Mouse (Mus musculus) cerebellum, adult 18-20 months (tissue): Measurements from ENCODE around the gene Lbh.

Source experiments
- DNase-seq, 2 experiments: peaks; one replicate each; pipeline ENCODE4 v3.0.0; 2021

Lbh gene

DNA sequence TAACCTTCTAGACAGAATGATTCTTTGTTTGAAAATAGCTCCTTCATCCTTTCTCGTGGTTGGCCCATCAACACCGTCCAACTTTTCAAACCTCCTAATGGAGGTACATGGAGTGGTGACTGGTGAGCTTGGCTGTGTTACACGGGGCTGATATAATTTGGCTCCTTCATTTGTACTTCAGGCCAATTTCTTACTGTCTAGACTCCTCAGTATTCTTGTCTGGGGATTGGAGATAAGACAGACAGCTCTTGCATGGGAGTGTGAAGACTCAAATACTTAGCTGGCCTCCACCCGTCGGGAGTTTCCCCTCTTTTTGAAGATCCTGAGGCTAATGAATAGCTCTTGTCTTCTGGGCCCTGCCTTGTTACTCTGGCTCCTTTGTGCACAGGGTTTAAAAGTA is 26.3 kb downstream of the Lbh start:
- no peak for DNase-seq

DNA sequence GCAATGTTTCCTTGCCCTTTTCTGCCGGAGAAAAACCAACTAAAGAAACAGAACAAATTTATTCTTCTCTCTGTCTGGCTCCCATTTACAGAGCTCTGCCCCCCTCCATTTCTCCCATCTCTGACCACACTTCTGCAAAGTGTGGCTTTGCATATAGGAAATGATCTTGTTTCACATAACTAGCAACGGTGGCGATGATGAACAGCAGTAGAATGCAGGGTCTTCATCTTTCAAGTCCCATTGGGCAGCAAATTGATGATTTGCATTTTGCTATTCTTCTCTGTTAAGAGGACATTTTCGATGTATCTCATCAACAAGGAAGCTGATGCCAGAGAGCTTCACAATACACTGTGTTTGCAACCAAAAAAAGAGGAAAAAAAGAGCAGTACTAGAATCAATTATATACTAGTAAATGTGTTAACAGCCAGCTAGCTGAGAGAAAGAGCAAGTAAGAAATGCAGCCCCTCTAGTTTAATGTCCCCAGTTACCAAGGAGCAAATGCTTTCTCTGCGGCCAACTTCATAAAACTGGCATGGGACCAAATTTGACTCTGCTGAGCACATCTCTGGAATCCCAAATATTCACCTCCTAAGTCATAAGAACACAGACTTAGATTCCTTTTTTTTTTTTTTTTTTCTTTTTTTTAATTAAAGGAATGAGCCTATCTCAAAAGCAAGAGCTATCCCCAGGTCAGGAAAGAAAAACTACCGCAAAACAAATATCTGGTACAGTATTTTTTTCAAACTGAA is 29.2 kb downstream of the Lbh start:
- DNase-seq: no peak

DNA sequence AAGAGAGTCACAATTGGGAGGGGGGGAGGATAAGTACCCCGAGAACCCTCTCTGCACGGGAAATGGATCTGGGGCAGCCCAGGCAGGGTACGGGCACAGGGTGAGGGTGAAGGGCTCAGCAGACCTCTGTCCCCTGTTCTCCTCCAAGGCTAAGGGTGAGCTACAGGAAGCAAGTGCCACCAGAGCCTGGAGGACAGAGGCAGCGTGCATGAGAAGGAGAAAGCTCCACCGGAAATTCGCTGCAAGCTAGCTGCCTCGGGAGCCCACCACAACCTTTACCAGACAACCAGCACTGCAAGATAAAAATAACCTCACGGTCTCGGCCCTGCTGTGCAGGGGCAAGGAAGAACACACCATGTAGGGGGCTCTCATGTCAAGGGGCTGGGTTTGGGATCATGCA is 30.0 kb downstream of the Lbh start:
- DNase-seq: no peak

DNA sequence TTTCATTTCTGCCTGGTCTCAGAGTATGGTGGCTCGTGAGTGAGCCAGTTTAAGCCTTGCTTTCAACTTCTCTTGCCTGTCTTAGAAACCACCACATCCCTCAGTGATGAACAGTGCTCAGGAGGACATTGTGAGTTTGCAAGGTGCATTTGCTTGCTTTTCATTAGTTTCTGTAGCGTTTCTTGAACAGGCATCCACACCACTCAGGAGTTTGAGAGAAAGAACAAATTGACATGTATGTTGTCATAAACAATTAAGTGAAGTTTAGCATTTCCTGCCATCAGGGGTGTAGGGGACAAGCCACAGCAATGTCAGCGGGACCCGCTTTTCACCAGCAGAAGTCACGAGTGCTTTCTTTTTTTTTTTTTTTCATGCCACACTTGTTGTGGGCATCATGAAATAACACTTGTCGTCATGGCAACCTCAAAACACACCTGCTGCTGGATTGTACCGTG is 31.2 kb downstream of the Lbh start:
- DNase-seq: no peak

DNA sequence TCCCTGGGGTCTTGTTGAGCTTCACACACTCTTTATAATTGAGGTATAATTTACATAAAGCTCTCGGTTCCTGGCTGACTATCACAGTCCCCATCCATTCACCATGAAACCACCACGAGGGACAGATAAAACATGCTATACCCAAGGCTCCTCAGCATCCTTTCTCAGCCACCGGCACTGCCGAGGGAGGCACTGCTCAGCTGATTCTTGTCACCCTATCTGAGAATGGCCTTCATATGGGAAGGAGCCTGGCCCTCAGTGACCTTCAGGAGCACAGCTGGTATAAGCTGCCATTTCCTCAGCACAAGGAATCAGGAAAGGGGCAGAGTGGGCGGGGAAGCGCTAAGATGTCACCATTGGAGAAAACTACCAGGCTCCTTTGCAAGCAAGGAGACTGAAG is 33.2 kb downstream of the Lbh start:
- DNase-seq: no peak

DNA sequence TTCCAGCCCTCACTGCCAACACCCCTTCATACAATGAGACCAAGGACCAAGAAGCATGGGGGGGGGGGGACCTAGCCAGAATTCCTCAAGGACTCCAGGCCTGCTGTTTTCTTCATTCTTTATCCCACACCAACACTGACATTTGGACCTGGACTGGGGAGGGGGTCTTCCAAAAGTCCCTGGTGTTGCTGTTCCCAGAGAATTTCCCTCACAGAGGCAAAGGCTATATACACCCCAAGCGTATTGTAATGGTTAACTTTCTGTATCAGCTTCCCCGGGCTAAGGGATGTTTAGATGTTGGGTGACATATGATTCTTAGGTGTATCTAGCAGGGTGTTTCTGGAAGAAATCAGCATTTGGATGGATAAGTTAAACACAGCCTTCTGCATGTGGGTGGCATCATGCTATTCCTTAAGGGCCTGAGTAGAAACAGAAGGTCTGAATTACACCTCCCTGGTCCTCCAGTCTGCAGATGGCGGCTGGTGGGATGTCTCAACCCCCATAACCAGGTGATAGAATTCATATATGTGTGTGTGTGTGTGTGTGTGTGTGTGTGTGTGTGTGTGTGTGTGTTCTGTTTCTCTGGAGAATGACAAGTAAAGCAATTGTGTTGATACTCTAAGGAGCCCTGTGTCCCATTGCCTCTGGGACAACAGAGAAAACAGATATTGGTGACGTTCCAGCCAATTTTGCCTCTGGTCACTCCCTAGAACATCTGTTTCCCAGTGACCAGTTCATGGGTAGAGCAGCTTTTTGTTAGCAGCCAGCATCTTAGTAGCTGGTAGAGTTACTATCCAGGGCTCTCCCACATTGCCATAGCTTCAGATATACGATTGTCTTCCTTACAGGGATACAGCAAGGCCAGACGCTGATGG is 35.9 kb downstream of the Lbh start:
- no peak for DNase-seq

DNA sequence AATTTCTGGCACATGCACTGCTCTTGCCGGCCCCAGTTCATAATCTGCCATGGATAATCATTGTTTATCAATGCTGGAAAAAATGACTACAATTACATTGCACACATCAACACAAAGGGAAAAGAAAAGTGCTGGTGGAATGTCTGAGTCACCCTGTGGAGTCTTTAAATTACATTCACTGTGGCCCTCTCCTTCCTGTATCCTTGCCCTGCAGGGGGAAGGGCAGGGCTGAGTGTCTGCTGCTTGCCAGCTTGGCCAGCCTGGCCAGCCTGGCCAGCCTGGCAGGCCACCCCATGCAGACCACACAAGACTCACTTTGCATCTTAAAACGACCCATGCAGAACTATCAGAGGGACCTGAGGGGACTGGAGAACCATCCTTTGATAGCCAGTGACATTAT is 37.4 kb downstream of the Lbh start:
- no peak for DNase-seq

DNA sequence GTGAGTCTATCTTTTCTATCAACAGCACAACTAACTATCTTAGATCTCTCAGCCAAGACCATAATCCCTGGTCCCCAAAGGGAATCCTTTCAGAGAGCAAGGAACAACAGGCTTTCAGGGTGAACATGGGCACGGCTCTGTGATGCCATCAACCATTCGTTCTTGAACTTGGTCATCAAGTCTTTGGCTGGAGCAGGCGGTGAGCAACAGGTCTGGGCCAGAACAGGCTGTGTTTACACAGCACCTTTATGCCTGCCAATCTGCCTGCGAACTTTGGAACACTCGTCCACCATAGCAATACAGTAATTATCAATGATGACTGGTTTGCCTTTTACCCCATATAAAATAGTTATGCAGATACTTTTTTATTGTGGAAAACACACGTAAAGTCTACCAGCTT is 38.9 kb downstream of the Lbh start:
- no peak for DNase-seq

DNA sequence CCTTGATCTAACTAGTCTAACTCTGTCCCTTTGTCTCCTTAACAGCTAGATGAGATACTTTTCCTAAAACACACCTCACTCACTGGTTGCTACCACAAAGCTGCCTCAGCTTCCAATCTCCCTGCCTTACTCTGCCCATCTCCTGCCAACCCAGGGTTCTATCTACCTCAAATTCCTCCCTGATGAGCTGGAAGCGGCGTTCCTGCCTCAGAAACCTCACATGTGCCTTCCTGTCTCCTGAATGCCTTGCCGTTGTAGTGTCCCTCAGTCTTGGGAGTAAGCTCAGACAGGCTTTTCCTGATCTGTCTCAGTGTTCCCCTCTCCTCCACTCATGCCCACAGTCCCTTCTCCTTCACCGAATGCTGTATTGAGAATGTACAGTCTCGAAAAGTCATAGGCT is 40.8 kb downstream of the Lbh start:
- no peak for DNase-seq

DNA sequence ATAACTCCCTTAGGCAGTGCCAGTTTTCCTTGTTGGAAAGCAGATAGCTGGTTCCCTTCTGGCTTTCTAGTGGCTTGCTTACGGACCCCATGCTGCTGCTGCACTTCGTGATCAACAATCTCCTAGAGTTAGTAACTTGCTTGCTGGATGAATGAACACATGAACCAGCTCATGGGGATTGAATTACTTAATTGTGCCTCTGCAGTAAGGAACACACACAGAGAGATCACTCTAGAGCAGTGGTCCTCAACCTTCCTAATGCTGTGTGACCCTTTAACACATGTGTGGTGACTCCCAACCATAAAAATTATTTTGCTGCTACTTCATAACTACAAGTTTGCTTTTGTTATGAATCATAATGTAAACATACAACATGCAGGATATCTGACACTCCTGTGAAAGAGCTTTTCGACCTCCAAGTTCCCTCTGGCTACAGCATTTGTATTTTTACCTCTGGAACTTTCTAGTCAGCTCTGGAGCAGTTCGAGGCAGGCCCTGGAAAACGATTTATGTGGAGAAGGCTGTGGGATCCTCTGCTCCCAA is 41.5 kb downstream of the Lbh start:
- no peak for DNase-seq

DNA sequence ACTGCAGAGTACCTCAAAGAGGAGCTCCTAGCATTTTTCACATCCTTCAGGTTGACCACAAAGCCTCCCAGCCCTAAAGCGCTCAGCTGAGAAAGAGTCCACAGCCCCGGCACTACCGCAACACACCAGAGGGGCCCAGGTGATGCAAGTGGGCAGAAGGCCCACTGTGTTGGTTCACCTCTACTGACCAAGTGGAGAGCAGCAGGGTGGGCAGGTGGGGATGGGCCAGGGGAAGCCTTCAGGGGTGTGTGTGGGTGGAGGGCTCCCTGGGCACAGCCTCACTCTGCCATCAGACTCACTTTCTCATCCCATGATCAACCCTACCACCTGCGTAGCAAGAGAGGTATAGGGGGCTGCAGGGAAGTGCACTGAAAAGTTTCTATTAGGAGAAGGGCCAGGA is 42.1 kb downstream of the Lbh start:
- DNase-seq: no peak

DNA sequence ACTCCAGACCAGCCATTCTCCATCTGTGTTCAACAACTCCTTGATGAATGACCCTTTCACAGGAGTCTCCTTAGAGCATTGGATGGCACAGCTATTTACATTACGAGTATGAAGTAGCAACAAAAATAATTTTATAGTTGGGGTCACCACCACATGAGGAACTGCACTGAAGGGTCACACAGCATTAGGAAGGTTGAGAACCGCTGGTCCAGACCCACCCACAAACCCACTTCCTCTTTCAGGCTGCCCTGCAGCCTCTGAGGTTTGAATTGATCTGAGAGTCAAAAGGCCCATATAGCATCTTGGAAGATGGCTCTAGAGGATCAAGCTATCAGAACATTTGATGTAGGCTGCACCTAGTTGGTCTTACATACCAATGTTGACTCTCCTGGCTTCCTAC is 42.8 kb downstream of the Lbh start:
- DNase-seq: no peak

DNA sequence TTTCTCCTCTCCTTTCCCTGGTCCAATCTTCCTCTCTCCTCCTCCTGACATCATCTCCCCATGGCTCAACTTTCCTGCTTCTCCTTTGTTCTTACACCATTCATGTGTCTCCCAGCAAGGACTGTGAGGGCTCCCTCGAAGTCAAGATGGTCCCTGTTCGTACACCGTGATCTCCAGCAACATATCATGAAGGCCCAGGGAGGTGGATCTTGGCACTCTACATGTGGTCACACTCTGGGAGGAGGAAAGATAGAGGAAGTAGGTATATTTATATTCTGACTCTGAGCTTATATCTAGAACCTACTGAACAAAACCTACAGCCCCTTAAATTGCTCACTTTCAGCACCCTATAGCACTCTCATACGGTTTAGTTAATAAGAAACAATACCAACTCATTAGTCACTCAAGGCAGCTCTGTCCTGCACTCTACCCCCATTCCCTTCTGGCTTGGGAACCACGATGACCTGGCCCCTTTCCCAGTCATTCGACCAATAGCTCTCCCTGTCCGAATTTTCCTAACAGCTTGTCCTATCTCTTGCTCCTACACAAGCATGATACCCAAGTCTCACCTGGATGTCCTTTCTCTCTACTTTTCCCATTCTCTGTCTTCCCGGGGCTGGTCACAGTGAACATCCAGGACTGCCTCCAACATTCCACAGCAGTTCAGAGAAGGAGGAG is 44.0 kb downstream of the Lbh start:
- DNase-seq: no peak

DNA sequence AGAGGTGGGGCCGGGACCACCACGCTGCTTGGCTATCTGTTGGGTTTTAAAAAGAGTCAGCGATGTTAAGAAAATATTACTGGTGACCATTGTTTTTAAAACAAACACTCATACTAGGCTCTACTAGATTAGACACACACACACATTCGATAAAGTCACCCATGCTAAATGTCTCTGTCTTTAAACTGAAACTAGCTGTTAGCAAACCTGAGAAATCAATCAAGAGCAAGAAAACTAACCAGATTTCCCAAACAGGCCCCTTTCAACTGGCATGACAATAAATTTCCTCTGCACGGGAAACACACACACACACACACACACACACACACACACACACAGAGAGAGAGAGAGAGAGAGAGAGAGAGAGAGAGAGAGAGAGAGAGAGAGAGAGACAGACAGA is 47.6 kb downstream of the Lbh start:
- DNase-seq: no peak

DNA sequence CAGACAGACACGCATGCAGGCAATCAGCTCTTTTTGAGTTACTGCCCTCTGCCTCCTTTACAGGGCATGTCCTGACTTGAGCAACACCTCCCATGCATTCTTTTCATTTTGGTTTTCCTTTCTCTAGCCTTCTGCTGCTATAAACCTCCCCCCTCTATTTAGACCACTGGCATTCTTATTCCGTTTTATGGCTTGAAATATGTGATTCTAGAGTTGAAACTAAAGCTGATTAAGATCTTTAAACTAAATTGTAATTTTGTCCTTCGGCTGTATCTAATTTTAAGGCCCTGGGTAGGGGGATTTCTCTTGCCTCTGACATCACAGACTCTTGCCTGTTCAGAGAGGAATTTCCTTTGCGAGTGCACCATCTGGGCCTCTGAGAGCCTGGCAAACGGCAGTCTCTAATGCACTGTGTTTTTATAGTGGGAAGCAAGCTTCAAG is 48.0 kb downstream of the Lbh start:
- DNase-seq: no peak

DNA sequence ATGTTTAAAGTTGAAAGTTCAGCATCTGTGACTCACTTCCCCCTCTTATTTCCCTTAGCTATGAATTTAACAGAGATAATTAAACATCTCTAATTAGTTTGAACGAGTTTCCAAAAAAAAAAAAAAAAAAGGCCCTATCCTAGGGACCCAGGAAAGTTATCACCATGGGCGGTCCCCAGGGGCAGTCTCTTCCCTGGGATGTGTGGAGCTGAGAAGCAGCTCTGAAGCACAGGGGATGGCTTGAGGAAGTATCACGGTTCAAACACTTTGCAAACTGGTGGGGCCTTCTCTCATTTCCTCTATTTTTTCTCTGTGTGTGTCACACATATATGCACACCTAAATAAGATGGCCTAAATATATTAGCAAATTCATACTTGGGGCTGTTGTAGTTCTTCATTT is 48.8 kb downstream of the Lbh start:
- no peak for DNase-seq

DNA sequence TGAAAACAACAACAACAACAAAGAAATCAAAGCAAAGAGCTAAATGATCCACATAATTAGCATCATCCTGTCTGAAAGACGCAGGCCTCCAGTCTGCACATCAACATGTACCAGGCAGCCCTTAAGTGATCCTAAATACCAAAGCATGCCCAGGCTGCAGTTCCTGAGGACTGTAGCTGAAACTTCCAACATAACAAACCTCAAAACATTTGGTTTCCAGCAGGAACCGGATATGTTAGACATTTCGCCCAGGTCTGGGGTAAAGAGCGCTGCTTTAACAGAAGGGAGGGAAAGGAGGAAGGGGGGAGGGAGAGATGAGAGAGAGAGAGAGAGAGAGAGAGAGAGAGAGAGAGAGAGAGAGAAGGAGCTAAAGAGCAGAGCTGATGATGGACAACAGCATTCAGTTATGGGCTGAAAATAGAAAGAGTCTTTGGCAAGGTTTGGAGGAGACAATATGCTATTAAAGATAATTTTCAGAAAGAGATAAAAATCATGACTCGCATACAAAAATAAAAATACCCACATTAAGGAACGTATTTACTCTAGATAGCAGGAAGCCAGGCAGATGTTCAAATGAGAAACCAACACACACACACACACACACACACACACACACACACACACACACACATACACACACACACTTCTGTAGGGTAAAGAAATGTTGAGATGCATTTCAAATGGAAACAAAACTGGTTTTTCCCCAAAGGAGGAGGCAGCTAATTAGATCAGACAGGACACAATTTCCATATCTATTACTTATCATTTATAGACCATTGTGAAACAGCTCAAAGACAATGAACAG is 49.5 kb downstream of the Lbh start:
- no peak for DNase-seq

DNA sequence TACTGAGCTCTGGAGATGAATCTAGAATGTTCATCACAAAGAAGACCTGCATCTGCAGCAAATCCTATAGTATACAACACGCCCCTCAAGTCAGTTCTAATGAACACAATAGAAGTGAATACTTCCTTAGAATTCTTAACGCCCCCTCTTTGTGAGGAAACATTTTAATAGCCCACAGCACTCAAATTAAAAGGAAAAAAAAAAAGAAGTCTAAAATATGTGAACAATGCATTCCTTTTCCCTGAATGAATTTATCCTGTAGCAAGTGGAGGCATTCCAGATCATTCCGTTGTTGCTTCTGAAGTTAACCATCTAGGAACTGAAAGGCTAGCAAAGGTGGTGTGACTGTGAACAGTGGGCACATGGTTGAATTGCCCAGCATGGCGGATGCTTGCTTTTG is 50.6 kb downstream of the Lbh start:
- no peak for DNase-seq

DNA sequence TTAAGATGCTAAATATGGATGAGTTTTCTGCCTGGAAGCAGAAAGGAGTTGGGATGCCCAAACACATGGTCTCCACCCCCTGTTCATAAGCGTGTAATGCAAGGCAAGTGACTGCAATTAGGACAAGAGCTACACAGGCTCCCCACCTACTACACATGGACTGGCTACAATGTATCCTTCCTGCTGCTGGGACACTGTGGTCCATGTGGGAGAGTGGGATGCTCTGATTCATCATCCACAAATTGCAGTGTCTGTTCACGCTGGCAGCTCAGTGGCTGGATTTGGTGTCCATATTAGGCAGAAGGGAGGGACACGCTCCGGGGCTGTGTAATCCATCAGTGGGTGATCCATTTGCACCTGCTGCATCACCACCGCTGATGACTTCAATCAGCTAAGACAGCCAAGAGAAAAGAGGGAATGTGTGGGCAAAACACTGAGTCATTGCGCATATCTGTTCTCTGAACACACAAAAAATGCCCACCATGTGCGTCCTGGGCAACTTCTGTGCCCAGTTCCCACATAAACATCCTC is 52.6 kb downstream of the Lbh start:
- no peak for DNase-seq

DNA sequence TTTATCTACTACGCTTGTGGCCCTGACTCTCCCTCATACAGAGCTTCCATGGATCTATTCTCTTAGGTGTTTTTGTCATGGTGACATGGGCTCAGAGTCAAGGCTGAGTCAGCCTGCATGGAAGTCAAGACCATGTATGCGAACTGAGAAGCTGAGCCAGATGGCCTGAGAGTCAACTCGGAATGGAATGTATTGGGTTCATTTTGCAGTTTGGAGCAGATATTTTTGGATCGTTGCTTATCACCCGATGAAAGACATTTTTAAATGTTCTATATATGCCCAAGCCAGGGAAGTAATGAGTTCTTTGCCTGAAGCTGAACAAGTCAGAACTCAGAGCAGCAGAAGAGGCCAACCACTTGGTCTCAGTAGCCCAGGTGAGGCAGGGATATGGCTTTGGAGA is 54.9 kb downstream of the Lbh start:
- no peak for DNase-seq

DNA sequence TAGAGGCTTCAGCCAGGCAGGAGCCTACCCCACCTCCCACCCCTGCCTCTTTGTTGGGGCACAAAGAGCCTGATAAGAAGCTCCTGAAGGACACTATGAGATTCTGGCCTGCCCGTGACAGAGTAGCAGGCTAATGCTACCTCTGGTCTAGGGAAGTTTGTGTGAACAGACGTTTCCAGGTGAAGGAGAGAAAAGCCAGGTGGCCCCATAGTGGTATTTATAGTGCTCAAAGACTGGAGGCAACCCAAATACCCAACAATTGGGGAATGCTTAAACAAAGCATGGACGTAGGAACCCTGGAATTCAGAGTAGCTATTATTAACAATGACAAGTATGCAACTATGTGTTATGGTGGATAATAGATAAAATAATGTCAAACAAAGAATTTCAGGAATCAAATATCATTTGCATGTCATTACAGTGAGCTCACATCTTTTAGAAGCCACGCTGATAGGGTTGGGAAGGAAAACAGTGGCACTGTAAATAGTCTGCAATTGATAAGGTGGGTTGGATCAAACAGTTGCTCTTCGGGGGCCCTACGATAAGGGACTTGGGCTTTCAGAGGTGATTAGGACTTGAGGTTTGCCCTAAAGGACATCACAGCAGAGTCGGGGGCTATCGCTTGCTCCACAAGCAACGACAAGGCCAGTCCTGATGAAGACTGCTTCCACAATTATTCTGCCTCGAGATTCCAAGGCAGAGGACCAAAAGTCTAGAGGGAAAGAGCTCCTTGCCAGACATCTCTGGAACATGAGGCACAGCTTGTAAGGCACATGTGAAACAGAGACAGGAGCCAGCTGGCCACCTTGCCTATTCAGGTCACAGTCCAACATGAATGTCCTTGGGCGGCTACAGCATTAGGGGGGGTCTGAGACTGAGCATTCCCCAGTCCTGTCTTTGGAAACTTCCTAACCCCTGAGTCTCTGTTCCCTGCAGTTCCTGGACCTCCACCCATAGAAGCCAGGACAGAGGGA is 58.4 kb downstream of the Lbh start:
- DNase-seq: no peak
